Mouse (Mus musculus): ENCODE results near the gene Cpne8.

GRCm38 (mm10) chr15:90709296-90709695 is 30.1 kb upstream of the Cpne8 start:
- TF ChIP-seq CTCF (IDR thresholded peaks at IDR 0.05; ENCODE audit: borderline replicate concordance, insufficient read depth, low read length) (no peak), POLR2A (IDR thresholded peaks at IDR 0.05; ENCODE audit: low read depth, low read length) (no peak)

Data from embryonic fibroblast, embryonic 13.5 days (primary cell).